In the genomic region with DNA sequence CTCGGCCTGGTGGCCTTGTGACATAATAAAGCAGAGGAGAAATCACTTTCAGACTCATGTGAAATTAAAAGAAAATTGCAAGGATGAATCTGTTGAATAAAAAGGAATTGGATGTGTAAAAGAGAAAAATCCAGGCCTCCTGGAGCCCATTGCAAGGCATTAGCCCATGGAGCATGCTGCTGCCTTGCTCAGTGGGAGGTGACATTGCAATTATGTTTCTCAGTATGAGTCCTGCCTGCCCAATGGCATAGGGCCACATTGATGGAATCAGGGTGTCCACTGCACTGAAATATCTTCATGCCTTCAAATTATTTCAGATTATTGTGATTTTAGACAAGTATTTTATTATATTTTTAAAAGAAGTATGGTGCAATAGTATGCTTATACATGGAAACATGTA, we compare ENCODE assay signal across 17 mouse cellular contexts.
DNase-seq lines count a peak whose midpoint lies in the region; ATAC-seq lines count a peak whose summit lies in the region.
"Had no signal": no experiment of that assay in that cellular context is flagged by ENCODE, and none has a peak within 500 bp of the region (broad histone marks: within the 10 kb centered on the region; RNA-seq: fewer than 3 reads in every experiment).

No protein-coding gene starts in this region.

- no peak for DNase-seq in cerebellum, adult 8-10 months
- DNase-seq in left cerebral cortex, postnatal 4 days = peak; percentile 34
- no peak for DNase-seq in left cerebral cortex, adult 11 months (ENCODE audit: low spot score)
- DNase-seq in cerebellum, adult 9-10 months = peak; percentile 31
- DNase-seq in cerebellum, postnatal 36 days = peak; percentile 16 to 18
- no peak for DNase-seq in T-cell, adult 2 months (ENCODE audit: low spot score)
- DNase-seq: adrenal gland, adult 8-10 months; gastrocnemius, postnatal 25 days; heart, adult 11 months; kidney, adult 8-10 months; kidney, postnatal 14 days; layer of hippocampus, adult 9-11 months; liver, postnatal 0 days; thymus, postnatal 14 days had no signal

- peak; percentile 70; the same call in 1 of the 2 replicates for ATAC-seq in cerebellum, adult (ENCODE audit: insufficient number of reproducible peaks, low FRiP score, low TSS enrichment)
- ATAC-seq: forebrain, embryonic 14.5 days; liver, embryonic 12.5 days; liver, postnatal 0 days had no signal

- intact Hi-C loops in left cerebral cortex, postnatal 4 days (cut with DNase I) = no loop called here

Comparison
In these comparisons a context has a peak if more than half of its experiments do, and no peak if none do; other contexts are left out.
1. DNase-seq: peak in left cerebral cortex, postnatal 4 days (single experiment), cerebellum, adult 9-10 months (single experiment) and cerebellum, postnatal 36 days (2 of 2); none in cerebellum, adult 8-10 months (single experiment), left cerebral cortex, adult 11 months (single experiment) and T-cell, adult 2 months (single experiment).